Mouse (Mus musculus): ENCODE measurements around the gene Hist2h2aa1.

GRCm38 (mm10) chr3:96289201-96289600 lies 43.9 kb downstream of the Hist2h2aa1 start:
- TF ChIP-seq TCF12 (IDR thresholded peaks at IDR 0.05; ENCODE audit: insufficient read depth, poor library complexity, severe bottlenecking) (no peak), POLR2A (IDR thresholded peaks at IDR 0.05; ENCODE audit: insufficient read length, low read depth) (no peak), USF1 (IDR thresholded peaks at IDR 0.05; ENCODE audit: low read depth) (no peak), CEBPB (IDR thresholded peaks at IDR 0.05; ENCODE audit: insufficient read depth, poor library complexity, severe bottlenecking) (no peak), MYOG (IDR thresholded peaks at IDR 0.05; ENCODE audit: control insufficient read depth in 1 of 3, insufficient read depth in 1 of 3, insufficient read length in 2 of 3, low read depth in 2 of 3) (no peak), TCF3 (IDR thresholded peaks at IDR 0.05; ENCODE audit: insufficient read length, low read depth) (no peak), E2F4 (IDR thresholded peaks at IDR 0.05; ENCODE audit: insufficient read depth) (no peak), MAX (IDR thresholded peaks at IDR 0.05; ENCODE audit: low read depth) (no peak), POLR2AphosphoS2 (IDR thresholded peaks at IDR 0.05; ENCODE audit: insufficient read length, low read depth) (no peak)

All from myocyte (in vitro differentiated cells).